Mouse (Mus musculus): Measurements from ENCODE around the gene Rhot2. TPM values are rescaled to one million over a fixed set of nuclear protein-coding genes. Genes with fewer than 3 reads are reported as not detected.

Rhot2 gene
- polyA plus RNA-seq, 1 experiment from 2014 or later: 23.5 TPM

- H3K4me2 ChIP-seq (ENCODE audit: low read depth, low read length): peak overlapping the region; percentile 81
- peaks cover 24% of the 10 kb centered on the region for H3K36me3 ChIP-seq (ENCODE audit: control insufficient read depth, insufficient read depth, low read length)
- no peaks in the 10 kb centered on the region for H3K9me3 ChIP-seq (replicated peaks; ENCODE audit: control insufficient read depth, low read length)
- H3K27me3 ChIP-seq (ENCODE audit: control insufficient read depth, insufficient read depth, low read length): no peaks in the 10 kb centered on the region
- peak overlapping the region; percentile 99 for H3K27ac ChIP-seq (ENCODE audit: low read length)
- H3K4me3 ChIP-seq (replicated peaks; ENCODE audit: low read length): peak overlapping the region; percentile 90
- H3K9ac ChIP-seq (ENCODE audit: low read length): peak overlapping the region; percentile 90
- WGBS: 11% methylated on average over 6 of the region's 6 CpGs
- no peak for ATAC-seq (ENCODE audit: insufficient read depth, low FRiP score)
- peaks cover 59% of the 10 kb centered on the region for H3K4me1 ChIP-seq (ENCODE audit: control insufficient read depth, insufficient read depth, low read length)
Observed at GRCm38 (mm10) chr17:25833961-25834594, 10.6 kb downstream of the Rhot2 start.

- peak within 1 kb of the TSS; percentile 88 for H3K4me2 ChIP-seq (ENCODE audit: low read depth, low read length)
Observed at GRCm38 (mm10) chr17:25833291-25833663, 11.4 kb downstream of the Rhot2 start, which contains the start of gene Stub1. TSS of gene Stub1 (minus strand) at chr17:25833404.

GRCm38 (mm10) chr17:25832436-25833290 lies 12.0 kb downstream of the Rhot2 start:
- H3K4me1 ChIP-seq (ENCODE audit: control insufficient read depth, insufficient read depth, low read length): peaks cover 63% of the 10 kb centered on the region

More at GRCm38 (mm10) chr17:25833291-25833663, 11.4 kb downstream of the Rhot2 start, which contains the start of gene Stub1:
- peak; percentile 77 for ATAC-seq (ENCODE audit: insufficient read depth, low FRiP score)
- peak within 1 kb of the TSS; percentile 99 for H3K27ac ChIP-seq (ENCODE audit: low read length)
- no peaks in the 10 kb centered on the region for H3K9me3 ChIP-seq (replicated peaks; ENCODE audit: control insufficient read depth, low read length)
- no peaks in the 10 kb centered on the region for H3K27me3 ChIP-seq (ENCODE audit: control insufficient read depth, insufficient read depth, low read length)
- peaks cover 20% of the 10 kb centered on the region for H3K36me3 ChIP-seq (ENCODE audit: control insufficient read depth, insufficient read depth, low read length)
- H3K4me3 ChIP-seq (replicated peaks; ENCODE audit: low read length): peak within 1 kb of the TSS; percentile 90
- H3K9ac ChIP-seq (ENCODE audit: low read length): peak within 1 kb of the TSS; percentile 92
- under 1% methylated on average over 24 of the region's 24 CpGs for WGBS
- peaks cover 62% of the 10 kb centered on the region for H3K4me1 ChIP-seq (ENCODE audit: control insufficient read depth, insufficient read depth, low read length)

GRCm38 (mm10) chr17:25831451-25832281 lies 13.0 kb downstream of the Rhot2 start:
- Histone ChIP-seq H3K9ac (ENCODE audit: low read length) (peak overlapping the region; percentile 92), H3K9me3 (replicated peaks; ENCODE audit: control insufficient read depth, low read length) (no peaks in the 10 kb centered on the region), H3K27ac (ENCODE audit: low read length) (peak overlapping the region; percentile 95), H3K4me3 (replicated peaks; ENCODE audit: low read length) (peak overlapping the region; percentile 90), H3K4me1 (ENCODE audit: control insufficient read depth, insufficient read depth, low read length) (peaks cover 57% of the 10 kb centered on the region), H3K4me2 (ENCODE audit: low read depth, low read length) (peak overlapping the region; percentile 88), H3K36me3 (ENCODE audit: control insufficient read depth, insufficient read depth, low read length) (peaks cover 28% of the 10 kb centered on the region), H3K27me3 (ENCODE audit: control insufficient read depth, insufficient read depth, low read length) (no peaks in the 10 kb centered on the region)
- ATAC-seq (ENCODE audit: insufficient read depth, low FRiP score): no peak
- 48% methylated on average over 21 of the region's 21 CpGs for WGBS

More at GRCm38 (mm10) chr17:25832436-25833290, 12.0 kb downstream of the Rhot2 start:
- peak; percentile 93 for ATAC-seq (ENCODE audit: insufficient read depth, low FRiP score)
- Histone ChIP-seq H3K9me3 (replicated peaks; ENCODE audit: control insufficient read depth, low read length) (no peaks in the 10 kb centered on the region), H3K27ac (ENCODE audit: low read length) (peak overlapping the region; percentile 99), H3K4me3 (replicated peaks; ENCODE audit: low read length) (peak overlapping the region; percentile 90), H3K4me2 (ENCODE audit: low read depth, low read length) (peak overlapping the region; percentile 88), H3K9ac (ENCODE audit: low read length) (peak overlapping the region; percentile 92), H3K36me3 (ENCODE audit: control insufficient read depth, insufficient read depth, low read length) (peaks cover 22% of the 10 kb centered on the region), H3K27me3 (ENCODE audit: control insufficient read depth, insufficient read depth, low read length) (no peaks in the 10 kb centered on the region)
- under 1% methylated on average over 77 of the region's 77 CpGs for WGBS

GRCm38 (mm10) chr17:25830806-25831431 lies 13.7 kb downstream of the Rhot2 start:
- no peaks in the 10 kb centered on the region for H3K27me3 ChIP-seq (ENCODE audit: control insufficient read depth, insufficient read depth, low read length)
- no peaks in the 10 kb centered on the region for H3K9me3 ChIP-seq (replicated peaks; ENCODE audit: control insufficient read depth, low read length)
- WGBS: 81% methylated on average over 14 of the region's 14 CpGs
- 0 out of 2 replicates have a peak overlapping the region, but pooled peaks have one; percentile 10 for H3K9ac ChIP-seq (ENCODE audit: low read length)
- peak overlapping the region; percentile 88; the same call in 1 of the 2 replicates for H3K4me2 ChIP-seq (ENCODE audit: low read depth, low read length)
- ATAC-seq (ENCODE audit: insufficient read depth, low FRiP score): no peak
- H3K36me3 ChIP-seq (ENCODE audit: control insufficient read depth, insufficient read depth, low read length): peaks cover 29% of the 10 kb centered on the region
- peaks cover 49% of the 10 kb centered on the region for H3K4me1 ChIP-seq (ENCODE audit: control insufficient read depth, insufficient read depth, low read length)
- H3K4me3 ChIP-seq (replicated peaks; ENCODE audit: low read length): no peak overlapping the region
- H3K27ac ChIP-seq (ENCODE audit: low read length): no peak overlapping the region

- Histone ChIP-seq H3K9me3 (replicated peaks; ENCODE audit: control insufficient read depth, low read length) (no peaks in the 10 kb centered on the region), H3K4me3 (replicated peaks; ENCODE audit: low read length) (peak overlapping the region; percentile 74; the same call in 1 of the 2 replicates), H3K36me3 (ENCODE audit: control insufficient read depth, insufficient read depth, low read length) (peaks cover 30% of the 10 kb centered on the region), H3K27ac (ENCODE audit: low read length) (peak overlapping the region; percentile 93), H3K4me1 (ENCODE audit: control insufficient read depth, insufficient read depth, low read length) (peaks cover 45% of the 10 kb centered on the region), H3K27me3 (ENCODE audit: control insufficient read depth, insufficient read depth, low read length) (no peaks in the 10 kb centered on the region), H3K9ac (ENCODE audit: low read length) (peak overlapping the region; percentile 87), H3K4me2 (ENCODE audit: low read depth, low read length) (peak overlapping the region; percentile 91)
- 79% methylated on average over 4 of the region's 4 CpGs for WGBS
- ATAC-seq (ENCODE audit: insufficient read depth, low FRiP score): no peak
Observed at GRCm38 (mm10) chr17:25830200-25830753, 14.4 kb downstream of the Rhot2 start.

- Histone ChIP-seq H3K27ac (ENCODE audit: low read length) (peak overlapping the region; percentile 93), H3K27me3 (ENCODE audit: control insufficient read depth, insufficient read depth, low read length) (no peaks in the 10 kb centered on the region), H3K4me1 (ENCODE audit: control insufficient read depth, insufficient read depth, low read length) (peaks cover 45% of the 10 kb centered on the region), H3K9ac (ENCODE audit: low read length) (peak overlapping the region; percentile 87), H3K9me3 (replicated peaks; ENCODE audit: control insufficient read depth, low read length) (no peaks in the 10 kb centered on the region), H3K36me3 (ENCODE audit: control insufficient read depth, insufficient read depth, low read length) (peaks cover 23% of the 10 kb centered on the region), H3K4me2 (ENCODE audit: low read depth, low read length) (peak overlapping the region; percentile 91), H3K4me3 (replicated peaks; ENCODE audit: low read length) (peak overlapping the region; percentile 74)
- no peak for ATAC-seq (ENCODE audit: insufficient read depth, low FRiP score)
- 28% methylated on average over 8 of the region's 8 CpGs for WGBS
Observed at GRCm38 (mm10) chr17:25829558-25830017, 15.1 kb downstream of the Rhot2 start.

Measured in stomach, embryonic 16.5 days (tissue).